Mouse (Mus musculus) right cerebral cortex, postnatal 4 days (tissue): ENCODE measurements around the gene Tnnt1.

Experiments
- DNase-seq: peaks from one replicate; pipeline ENCODE4 v3.0.0-alpha.2; 2022

The Tnnt1 gene

DNA sequence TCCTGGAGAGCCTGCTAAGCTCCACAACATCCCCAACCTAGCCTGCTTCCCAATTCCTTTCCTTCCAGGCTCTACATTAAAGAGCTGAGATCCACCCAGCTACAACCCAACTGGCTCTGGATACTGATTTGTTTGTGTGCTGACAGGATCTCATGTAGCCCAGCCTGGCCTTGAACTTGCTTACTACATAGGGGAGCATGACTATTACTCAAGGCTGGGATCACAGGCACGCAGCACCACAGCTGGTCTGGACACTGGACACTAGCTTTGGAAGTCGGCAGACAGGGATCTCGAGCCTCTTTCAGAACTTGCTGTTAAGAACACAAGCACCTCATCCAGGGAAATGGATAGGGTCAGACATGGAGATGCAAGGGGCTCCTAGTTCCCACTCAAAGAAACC lies 19.7 kb downstream of the Tnnt1 start:
- no peak for DNase-seq

DNA sequence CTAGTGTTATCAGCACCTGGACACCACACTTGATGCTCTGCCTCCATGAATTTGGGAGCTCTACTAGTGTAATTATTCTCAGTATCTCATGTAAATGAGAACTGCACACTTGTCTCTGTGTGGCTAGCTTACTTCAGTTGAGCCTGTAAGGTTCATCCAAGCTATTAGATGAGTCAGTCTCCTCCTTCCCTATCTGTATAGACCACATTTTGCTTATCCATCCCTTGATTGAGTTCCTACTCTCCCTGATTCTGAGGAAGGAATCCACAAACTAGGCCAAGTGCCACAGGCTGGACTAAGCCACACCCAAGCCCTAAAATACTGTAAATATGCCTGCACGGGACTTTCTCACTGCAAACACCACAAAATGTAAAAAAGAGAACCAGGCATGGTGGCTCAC lies 22.2 kb downstream of the Tnnt1 start:
- DNase-seq: no peak

DNA sequence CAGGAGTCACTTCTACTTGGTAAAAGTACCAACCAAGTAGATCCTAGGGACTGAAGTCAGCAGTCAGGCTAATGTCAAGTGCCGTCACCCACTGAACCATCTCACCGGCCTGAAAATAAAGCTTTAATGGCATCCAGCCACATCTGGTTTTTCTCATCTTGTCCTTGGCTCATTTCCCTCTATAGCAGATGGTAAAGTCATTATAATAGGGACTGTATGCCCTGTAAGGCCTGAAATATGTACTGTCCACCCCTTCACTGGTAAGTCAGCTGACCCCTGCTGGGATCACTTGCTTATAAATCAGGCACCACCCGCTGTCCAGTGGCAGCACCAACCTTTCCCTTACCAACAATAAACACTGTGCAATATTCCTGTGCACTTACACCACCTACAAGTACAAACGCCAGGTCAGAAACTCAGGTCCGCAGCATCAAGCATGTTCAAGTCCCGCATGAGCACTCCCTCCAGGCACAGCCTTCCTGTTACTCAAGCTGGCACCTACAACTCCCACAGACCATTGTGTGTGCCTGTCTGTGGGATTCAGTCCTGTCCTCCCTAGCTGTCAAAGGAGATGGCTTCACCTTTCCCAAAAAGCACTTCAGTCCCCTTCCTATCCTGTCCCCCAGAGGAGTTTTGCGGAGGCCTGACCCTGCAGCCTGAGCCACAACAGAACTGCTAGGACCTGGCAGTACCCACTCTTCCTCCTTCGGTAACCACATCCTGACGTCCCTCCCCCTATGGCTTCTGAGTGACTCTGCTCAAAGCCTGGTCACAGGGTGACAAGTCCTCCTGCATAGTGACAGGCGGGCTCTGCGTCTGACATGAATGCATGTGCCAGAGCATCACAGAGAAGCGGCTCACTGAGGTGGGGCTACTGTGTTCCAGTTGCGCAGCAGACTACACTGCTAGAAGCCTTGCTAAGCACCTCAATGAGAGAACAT lies 23.6 kb downstream of the Tnnt1 start:
- DNase-seq: no peak

DNA sequence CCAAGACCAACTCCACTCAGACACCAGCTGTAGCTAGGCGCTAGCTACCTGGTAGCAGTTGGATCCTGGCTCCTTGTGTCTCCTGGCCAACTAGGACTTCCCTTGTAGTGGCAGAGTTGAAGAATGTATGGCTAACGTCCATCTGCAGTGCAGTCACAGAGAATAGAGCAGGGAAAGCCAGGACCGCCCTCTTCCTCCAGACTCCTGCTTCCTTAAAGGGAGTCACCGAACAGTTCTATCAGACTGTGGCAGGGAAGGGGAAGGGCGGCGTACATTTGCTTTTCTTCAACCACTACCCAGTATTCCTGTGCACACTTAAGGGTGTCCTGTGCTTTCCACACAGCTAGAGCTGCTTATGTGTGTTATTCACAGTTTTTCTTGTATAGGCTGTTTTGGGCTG lies 24.9 kb downstream of the Tnnt1 start:
- DNase-seq: no peak

DNA sequence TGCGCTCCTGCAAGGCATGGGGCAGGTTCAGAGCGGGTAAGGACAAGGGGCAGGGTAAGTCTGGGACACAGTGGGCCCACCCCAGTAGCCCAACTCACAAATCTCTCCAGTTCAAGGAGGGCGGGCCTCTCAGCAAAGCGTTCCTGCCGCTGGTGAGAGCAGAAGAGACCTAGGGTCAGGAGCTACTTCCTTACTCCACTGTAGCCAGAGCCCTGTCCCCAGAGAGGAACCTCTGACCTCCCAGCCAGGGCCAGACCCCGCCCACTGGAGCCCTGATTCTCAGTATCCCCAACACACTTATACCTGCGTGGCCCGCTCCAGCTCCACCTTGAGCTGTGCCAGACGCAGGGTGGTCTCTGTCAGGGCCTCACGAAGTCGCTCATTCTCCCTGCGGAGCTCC lies 33.9 kb downstream of the Tnnt1 start:
- no peak for DNase-seq

DNA sequence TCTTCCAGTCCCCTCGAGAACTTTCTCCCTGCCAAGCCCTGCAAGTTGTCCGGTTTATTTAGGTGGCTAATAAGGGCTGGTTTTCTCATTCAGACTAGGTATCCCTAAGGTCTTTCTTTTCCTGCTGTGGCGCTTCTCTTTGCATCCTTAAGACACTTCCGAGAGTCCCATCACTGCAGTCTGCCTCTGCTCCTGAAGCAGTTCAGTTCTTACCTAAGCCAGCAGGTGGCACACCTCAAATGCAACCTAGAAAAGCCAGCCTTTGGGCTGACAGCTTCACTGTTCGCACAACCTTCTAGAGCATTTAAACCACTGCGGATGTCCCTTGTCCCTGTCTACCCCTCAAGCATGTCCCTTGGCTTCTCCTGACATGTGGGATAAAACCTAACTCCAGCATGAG lies 36.5 kb downstream of the Tnnt1 start:
- DNase-seq: peak; percentile 37

DNA sequence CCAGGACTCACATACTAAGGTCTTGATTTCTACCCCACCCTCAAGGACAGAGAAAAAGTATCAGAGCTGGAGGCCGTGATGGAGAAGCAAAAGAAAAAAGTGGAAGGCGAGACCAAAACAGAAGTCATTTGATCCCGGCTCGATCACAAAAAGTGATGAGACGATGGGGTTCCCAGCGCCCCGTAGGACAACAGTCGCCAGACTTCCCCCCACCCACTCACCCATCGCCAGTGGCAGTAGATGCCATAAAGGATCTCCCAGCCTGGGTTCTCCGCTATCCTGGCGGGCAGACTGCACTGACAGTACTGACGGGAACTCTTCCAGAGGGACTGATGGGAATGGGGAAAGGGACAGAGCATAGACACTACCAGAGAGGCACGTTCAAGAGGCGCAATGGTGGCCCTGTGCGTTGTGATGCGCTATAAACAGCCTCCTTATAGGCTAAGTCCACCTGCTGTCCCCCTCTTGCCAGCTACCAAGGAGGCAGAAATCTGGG lies 37.3 kb downstream of the Tnnt1 start:
- DNase-seq: no peak

DNA sequence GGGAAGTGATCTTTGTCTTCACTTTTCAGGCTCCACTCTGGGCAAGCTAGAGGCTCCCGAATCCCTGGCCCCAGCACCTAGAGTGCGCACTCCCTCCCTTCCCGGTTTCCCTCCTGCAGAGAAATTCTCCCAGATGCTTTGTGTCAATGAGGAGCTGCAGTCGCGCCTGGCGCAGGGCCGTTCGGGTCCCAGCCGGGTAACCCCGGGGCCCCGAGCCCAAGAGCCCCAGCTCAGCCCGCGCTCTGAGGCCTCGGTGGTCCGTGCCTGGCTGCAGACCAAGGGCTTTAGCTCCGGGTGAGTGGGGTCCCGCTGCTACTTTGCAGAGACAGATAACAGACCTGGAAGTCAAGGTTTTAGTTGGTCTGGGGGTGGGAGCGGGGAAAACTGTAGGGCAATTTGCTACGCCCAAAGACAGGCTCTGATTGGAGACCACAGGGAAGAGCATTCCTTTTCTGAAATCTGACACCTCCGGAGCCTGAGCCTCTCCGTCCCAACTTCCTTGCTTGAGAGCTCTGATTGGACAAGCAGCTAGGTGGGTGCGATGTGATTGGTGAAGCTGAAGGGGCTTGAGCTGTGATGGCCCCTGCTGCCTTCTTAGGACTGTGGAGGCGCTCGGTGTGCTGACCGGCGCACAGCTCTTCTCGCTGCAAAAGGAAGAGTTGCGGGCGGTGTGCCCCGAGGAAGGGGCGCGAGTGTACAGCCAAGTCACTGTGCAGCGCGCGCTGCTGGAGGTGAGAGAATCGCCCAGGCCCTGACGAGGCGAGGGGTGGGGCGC lies 38.0 kb downstream of the Tnnt1 start:
- peak; percentile 57 for DNase-seq

DNA sequence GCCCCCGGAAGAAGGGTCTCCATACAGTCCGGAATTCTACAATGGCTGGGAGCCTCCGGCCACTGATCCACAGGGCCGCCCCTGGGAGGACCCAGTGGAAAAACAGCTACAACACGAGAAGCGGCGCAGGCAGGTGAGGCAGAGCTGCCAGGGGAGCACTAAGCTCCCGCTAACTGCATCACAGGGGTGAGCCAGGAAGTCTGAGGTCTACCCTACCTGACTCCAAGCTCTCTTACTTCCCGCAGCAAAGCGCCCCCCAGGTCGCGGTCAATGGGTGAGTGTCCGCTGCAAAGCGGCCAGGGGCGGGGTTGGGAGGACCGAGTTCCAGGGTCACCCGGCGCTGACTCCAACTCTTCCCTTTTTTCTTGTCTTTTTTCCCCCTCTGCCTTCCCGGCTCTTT lies 42.2 kb downstream of the Tnnt1 start:
- DNase-seq: no peak

DNA sequence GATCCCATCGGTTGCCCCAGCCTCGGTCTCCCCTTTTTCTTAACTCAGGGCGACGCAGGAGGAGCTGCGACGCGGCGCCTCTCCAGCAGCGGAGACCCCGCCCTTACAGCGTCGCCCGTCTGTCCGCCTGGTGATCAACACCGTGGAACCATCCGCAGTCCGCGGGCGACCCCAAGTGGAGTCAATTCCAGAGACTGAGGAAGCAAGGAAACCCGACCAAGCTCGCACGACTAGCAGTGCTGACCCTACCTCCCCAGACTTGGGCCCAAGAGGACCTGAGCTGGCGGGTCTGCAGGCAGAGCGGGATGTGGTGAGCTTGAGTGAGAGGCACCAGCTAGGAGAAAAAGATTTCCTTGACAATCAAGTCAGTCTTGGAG lies 45.0 kb downstream of the Tnnt1 start:
- peak; percentile 90 for DNase-seq

DNA sequence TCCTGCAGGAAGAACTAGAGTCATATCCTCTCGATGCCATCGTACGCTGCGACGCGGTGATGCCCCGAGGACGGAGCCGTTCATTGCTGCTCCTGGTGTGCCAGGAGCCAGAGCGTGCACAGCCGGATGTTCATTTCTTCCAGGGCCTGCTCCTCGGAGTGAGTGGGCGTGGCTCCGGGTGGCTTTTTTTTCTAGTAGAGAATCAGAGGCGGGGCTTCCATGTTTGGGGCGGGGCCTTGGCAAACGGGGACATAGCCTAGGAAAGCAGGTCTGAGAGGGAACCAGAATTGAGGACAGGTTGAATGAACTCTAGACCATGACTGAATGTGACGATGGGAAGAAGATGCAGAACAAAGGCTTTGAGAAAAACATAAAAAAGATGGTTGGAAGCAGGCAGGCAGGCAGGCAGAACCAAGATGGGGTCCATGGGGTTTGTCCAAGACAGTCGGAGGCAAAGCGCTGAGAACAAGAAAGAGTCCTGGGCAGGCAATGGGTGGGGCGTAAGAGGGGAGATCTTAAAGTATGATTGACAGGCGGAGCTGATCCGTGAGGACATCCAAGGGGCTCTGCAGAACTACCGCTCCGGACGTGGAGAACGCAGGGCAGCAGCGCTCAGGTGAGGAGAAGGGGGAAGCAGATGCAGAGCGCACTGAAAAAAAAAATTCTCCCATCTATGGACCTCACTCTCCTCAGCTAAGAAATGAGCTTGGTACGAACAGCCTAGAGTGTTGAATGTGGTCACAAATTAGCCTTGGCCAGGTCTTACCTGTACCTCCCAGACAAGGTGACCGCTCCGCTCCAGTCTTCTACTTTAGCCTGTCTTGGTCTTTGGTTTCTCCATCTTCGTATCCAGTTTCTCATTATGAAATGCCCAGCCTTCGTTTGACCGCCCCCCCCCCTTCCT lies 45.7 kb downstream of the Tnnt1 start:
- DNase-seq: peak; percentile 63

DNA sequence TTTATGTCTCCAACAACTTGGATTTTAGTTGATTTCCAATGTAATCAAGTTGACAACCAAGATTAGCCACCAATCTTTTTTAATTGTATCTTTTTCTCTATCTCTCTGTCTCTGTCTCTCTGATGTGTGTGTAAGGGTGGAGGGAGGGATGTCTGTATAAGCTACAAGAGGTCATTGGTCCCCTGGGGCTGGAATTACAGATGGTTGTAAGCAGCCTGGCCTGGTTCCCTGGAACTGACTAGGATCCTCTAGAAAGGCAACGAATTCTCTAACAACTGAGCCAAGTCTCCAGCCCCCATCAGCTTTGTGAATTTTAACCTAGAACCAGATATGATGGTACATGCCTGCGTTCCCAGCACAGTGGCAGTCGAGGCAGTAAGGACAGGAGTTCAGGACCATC lies 48.4 kb downstream of the Tnnt1 start:
- DNase-seq: no peak

DNA sequence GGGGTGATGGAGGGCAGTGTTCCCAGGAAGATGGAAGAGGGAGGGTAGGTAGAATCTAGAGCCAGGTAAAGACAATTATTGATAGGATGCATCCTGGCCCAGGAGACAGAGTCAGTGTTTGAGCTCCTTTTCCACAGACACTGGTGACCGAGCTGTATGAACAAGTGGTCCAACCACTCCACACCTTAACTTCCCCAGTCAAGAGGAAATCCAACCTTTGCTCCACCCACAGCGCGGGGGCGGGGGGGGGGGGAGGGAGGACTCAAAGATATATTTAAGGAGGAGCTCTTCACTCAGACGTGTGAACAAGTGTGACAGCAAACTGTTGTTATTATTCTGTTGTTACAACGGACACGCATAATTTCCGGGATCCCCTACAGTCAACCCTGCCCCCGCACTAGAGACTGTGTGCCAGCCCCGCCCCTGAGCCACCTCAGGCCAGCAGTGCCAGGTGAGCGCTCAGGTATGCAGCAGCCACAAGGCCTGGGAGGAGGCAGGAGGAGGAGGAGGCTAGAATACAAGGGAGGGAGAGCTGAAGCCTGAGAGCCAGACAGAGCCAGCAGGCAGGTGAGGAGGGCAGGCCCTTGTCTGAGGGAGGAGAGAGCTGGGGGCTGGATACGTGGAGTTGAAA lies 51.9 kb downstream of the Tnnt1 start:
- no peak for DNase-seq

DNA sequence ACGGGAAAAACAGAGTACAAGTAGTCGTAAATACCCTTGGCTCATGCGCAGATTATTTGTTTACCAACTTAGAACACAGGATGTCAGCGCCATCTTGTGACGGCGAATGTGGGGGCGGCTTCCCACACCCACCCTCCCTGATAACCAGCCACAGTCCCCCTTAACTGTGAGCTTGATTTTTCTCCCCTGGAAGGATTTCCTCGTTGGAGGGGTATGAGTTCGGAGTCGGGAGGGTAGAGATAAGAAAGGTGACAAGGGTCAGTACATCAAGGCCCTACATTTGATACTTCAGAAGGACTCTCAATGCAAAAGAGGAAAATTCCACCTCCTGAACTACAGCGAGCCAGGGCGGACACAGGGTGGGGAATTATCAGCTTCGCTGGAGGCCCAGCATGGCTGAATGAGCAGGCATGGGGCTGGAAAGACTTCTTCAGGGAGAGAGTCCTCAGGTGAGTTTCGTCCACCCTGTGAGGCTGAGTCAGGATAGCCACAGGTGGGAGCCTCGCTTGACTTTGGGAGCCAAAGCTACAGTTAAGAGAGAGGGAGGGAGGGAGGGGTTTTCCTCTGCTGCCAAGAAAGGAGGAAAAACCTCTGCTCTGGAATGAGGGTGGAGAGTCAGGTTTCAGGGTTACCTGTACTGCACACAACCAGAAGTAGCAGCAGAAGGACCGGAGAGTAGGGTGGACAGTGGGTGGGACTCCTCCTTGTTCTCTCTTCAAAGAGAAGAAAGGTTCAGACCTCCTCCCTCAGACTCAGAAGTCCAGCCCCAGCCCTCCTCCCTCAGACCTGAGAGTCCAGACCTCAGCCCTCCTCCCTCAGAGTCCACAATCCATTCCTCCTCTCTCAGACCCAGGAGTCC lies 55.4 kb downstream of the Tnnt1 start, which contains the start of gene Eps8l1:
TSS of gene Eps8l1 (plus strand) at position 99 of the 859 bp plus-strand sequence.
- no peak for DNase-seq
